Mouse (Mus musculus) brain, embryonic 14.5 days (tissue): Measurements from ENCODE around the gene Akap7.

Experiments
- CTCF ChIP-seq: fragments of 200-500 bp; IDR thresholded peaks from 2 replicates; pipeline ENCODE4 v1.5.1; 2012; ENCODE audit warnings: inconsistent platforms, mild to moderate bottlenecking, moderate library complexity, borderline replicate concordance; ENCODE audit not compliant: insufficient read depth, insufficient read length; ENCODE audit errors: extremely low read depth
- POLR2A ChIP-seq: fragments of 200-500 bp; IDR thresholded peaks from 2 replicates; pipeline ENCODE4 v1.6.1; 2012; ENCODE audit warnings: mild to moderate bottlenecking, inconsistent platforms, borderline replicate concordance; ENCODE audit not compliant: poor library complexity, insufficient read depth, insufficient read length, severe bottlenecking; ENCODE audit errors: extremely low read depth

DNA sequence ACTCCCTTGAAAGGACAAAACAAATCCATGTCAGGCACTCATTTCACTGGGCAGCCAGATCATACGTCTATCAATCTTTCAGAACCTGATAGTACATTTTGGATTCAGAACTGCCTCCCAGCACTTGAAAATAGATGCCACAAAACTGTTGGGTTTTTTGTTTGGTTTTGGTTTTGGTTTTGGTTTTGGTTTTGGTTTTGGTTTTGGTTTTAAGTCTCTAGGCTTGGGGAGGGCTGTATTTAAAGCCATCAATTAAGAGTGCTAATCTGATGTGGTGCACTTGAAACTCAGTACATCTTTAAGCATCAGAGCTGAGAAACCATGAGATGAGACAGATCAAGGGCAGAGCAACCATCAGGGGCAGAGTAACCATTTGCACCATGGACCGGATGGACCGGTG, 86.9 kb downstream of the Akap7 start:
- TF ChIP-seq CTCF (no peak), POLR2A (no peak)
